Mouse (Mus musculus): ENCODE data around the gene Cyp2d26. TPM values are rescaled to one million over a fixed set of nuclear protein-coding genes. Genes with fewer than 3 reads are reported as not detected.

Cyp2d26 gene
- total RNA-seq, 2 experiments from 2014 or later: not detected

DNA sequence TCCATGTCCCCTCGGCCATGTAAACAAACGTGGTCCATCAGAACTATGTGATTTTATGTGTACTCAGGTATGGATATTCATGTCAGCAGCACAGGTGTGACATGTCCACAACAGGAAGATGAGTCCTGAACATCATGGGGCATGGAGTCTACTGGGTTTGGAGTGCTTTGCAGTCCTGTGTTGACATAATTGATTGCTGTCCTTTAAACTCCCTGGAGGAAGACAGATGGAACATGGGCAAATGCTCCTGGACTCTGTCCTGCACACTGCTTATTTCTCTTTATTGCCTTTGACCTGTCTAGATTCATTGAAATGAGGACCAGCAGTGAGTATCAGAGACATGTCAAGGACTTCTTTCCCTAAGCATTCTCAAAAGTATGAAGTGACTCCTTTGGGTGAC lies 28.2 kb downstream of the Cyp2d26 start:
- intact Hi-C loops (cut with DNase I): no loop called here
- no peak for DNase-seq

DNA sequence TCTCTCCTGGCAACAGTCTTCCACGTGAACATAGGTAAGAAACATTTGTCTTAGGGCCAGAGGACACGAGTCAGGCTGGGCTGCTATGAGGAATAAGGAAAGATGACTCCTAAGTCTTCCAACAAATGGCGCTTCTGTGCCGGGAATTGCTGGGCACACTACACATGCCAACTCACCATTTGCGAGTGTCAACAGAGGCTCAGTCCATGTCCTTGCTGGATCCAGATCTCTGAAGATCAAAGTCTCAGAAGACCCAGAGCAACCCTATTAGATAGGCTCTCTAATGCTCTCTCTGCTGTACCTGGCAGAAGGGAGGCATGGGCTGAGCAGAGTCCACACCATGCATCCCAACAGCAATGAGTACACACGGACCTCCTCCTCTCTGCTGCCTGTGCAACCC lies 29.2 kb downstream of the Cyp2d26 start:
- no peak for DNase-seq
- intact Hi-C loops (cut with DNase I): no loop called here

DNA sequence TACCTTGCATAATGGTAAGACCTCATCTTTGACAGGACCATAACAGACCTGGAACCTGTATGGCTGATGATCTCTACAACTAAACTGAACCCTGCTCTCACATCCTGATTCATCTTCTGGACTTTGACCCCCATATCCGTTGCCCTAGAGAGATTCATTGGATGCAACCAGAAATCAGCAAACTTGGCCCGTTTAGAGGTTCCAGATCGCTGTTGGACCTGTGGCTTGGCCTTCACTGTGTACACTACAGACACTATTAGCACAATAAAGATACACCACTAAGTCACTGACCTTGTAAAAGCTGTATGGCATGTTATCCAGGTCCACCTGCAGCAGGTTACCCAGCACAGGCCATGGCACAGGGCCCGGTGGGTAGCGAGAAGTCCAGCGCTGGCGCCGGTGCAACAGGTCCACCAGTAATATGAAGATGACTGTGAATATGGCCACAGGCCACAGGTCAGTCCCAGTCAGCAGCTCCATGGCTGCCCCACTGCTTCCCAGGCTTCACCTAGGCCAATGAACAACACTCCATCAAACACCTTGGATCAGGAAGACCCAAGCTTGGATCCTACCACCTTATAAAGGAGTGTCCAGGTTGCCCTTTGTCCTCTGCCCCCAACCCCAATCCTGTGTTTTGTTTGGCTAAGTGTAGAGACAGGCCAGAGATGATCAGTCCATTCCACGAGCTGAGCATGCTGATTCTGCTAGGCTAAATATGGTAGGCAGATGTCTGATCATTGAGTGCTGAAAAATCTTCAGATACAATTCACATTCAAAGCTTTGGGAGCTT lies 30.3 kb downstream of the Cyp2d26 start, which contains the start of gene Cyp2d40:
TSS of gene Cyp2d40 (minus strand) at position 553 of the 790 bp plus-strand sequence.
- DNase-seq: no peak
- intact Hi-C loops (cut with DNase I): no loop called here

- intact Hi-C loops (cut with DNase I): no loop called here
- DNase-seq: no peak
Observed at GRCm38 (mm10) chr15:82748141-82748540, 46.0 kb downstream of the Cyp2d26 start.

GRCm38 (mm10) chr15:82747516-82747915 lies 46.6 kb downstream of the Cyp2d26 start:
- intact Hi-C loops (cut with DNase I): no loop called here
- no peak for DNase-seq

Small RNAs within 50 kb of the gene (microRNA-seq; reads per million reads assigned to microRNA genes)
- gene Gm27618: 0 reads per million in 2 experiments

Other genes starting within 250 kb of the Cyp2d26 start
- gene Cyp2d12, start 239.2 kb downstream of the Cyp2d26 start, total RNA-seq (2021): not detected
- not detected for gene Cyp2d34, start 173.3 kb downstream of the Cyp2d26 start, total RNA-seq (2021)
- gene Cyp2d40, start 30.1 kb downstream of the Cyp2d26 start, total RNA-seq (2021): not detected
- 10 to 100 TPM; 49.9 to 59.1 TPM for gene Tcf20, start 193.6 kb upstream of the Cyp2d26 start, total RNA-seq (2021)
- 1 to 10 TPM; 2.2 to 2.4 TPM for gene Nfam1, start 239.0 kb upstream of the Cyp2d26 start, total RNA-seq (2021)